Mouse (Mus musculus): Measurements from ENCODE around the gene Pcolce2.
"Not testable (repeated sequence)": the region's sequence is repeated elsewhere in the genome, so short reads cannot be mapped to it uniquely, and the experiment has no call there.

The Pcolce2 gene

DNA sequence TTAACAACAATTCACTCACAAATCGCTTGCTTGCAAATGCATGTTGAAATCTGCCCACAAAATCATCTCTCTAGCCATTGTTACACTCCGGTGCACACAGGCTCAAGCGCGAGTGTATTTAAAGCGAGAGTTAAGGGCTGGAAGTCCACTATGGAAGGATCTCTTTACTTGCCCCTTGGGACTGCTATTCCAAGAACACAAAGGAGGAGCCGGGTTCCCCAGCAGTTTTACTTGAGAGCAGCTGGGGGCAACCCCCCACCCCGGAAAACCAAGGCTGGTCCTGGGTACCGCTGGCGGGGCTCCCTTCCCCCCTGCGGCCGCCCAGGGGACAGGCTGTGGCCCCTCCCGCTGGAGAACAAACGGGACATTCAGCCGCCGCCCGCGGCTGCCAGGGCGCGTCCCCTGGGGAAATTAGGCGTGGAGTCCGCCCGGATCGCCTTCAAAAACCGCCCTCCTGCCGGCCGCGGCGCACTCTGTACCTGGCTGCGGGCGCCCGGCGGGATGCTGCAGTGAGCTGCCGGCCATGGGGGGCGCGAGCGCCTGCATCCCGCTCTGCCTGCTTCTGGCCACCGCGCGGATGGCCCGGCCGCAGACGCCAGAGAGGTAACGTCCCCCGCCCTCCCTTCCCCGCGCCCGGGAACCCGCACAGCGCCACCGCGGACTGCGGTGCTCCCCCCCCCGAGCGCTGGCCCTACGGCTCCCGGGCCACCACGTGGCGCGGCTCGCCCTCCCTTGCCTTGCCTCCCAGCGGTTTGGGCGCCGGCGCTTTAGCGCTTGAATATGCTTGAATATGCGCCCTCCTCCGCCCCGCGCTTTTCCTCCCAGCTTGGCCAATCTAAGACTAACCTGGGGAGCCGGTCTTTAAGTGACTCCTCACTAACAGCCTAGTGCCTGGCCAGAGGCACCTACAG, at the start of gene Pcolce2:
Gene Pcolce2 (plus strand): TSS at position 331 of the 911 bp plus-strand sequence.
- peak; percentile 80 for DNase-seq (ENCODE audit: low read depth, low spot score)

DNA sequence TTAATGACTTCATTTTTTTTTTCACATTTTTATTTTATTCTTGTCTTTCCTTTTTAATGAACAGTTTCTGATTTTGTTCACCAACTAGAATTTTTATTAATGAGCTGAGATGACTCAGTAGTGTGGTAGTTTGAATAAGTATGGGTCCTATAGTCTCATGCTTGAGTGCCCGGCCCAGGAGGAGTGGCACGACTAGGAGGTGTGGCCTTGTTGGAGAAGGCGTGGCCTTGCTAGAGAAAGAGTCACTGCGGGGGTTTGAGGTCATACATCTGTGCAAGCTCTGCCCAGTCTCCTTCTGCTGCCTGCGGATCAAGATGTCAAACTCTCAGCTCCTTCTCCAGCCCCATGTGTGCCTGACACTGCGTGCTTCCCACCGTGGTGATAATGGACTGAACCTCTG, 49.3 kb upstream of the Pcolce2 start:
- DNase-seq (ENCODE audit: low read depth, low spot score), result peak; percentile 64

- DNase-seq (ENCODE audit: low read depth, low spot score), result no peak
Observed at GRCm38 (mm10) chr9:95594291-95594690, 43.1 kb upstream of the Pcolce2 start.

DNA sequence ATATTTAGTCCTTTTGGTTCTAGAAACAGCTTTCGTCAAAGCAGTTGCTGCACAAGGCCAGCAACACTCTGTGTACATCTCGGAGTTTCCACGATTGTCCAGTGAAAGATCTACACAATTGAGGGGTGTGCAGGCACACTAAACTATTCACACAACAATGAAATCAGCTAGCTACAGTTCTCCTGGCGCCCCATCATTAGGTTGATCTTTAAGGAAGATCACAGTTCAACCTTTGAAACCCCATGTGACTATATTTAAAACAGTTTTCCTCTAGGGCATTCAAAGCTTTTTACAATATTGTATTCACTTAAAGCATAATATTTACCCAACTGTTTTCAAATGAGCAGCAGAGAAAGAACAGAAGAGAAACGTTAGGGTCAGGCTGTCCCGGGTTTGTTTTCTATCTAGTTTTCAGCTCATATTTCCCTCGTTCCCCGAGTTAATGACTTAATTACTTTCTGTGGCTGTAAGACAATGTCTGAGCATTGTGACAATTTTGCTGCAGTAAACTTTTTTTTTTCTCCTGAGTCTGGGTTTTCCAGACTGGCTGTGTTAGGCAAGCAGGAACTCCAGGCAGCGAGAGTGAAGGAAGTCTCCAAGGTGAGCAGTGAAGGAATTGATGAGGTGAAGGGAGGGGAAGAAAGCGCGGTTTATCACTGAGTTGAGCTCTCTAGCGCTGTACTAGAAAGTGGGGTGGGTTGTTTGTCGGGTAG, 39.8 kb upstream of the Pcolce2 start:
- no peak for DNase-seq (ENCODE audit: low read depth, low spot score)

- DNase-seq (ENCODE audit: low read depth, low spot score), result peak; percentile 25
Observed at GRCm38 (mm10) chr9:95598179-95598721, 39.2 kb upstream of the Pcolce2 start.

DNA sequence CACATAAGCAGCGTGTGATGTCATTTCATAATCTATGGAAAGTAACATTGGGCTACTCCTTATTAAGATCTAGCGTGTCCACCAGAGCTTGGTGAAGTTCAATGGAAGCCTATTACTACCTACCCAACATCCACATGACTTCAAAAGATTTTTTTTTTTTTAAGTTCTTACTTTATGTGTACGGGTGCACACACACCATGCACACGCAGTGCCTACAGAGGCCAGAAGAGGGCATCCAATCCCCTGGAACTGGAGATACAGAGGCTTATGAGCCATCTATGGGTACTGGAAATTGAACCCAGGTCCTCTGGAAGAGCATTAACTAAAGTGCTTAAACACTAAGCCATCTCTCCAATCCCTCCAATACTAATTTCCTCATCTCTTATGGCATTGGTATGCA, 38.0 kb upstream of the Pcolce2 start:
- DNase-seq (ENCODE audit: low read depth, low spot score), result peak; percentile 58

- DNase-seq (ENCODE audit: low read depth, low spot score), result no peak
Observed at GRCm38 (mm10) chr9:95602849-95603248, 34.6 kb upstream of the Pcolce2 start.

DNA sequence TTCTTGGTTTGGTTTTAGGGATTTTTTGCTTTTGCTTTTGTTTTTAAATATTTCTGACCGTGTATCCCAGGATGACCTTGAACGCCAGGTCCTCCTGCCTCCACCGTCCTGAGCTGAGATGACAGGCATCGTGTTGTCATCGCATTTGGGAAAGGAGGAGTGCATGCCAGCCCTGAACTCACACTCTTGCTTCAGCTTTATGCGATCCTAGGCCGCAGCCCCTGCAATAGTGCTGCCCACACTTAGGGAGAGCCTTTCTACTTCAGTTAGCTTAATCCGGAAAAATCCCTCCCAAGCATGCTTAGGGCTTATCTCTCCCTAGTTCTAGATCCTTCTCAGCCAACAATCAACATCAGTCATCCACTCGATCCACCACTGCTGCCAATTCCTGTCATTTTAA, 34.1 kb upstream of the Pcolce2 start:
- no peak for DNase-seq (ENCODE audit: low read depth, low spot score)

DNA sequence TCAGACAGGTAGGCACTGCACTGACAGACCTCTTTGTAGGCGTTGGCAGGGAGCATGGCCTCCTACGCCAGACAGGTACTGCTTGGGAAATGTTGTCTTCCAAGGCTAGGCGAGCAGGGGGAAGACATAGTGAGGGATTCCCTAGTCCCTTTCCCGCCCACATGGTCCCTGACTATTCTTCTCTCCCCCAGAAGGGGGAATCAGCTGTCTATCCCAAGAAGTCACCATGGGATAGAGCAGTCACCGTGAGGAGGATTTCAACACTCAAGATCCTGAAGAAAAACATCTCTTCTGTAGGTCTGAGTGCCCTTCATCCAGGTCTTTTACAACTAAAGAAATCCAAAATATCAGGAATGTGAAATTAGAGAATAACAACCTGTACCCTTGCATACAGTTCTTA, 30.2 kb upstream of the Pcolce2 start:
- peak; percentile 46 for DNase-seq (ENCODE audit: low read depth, low spot score)

- DNase-seq (ENCODE audit: low read depth, low spot score), result peak; percentile 80
Observed at GRCm38 (mm10) chr9:95612246-95612768, 25.1 kb upstream of the Pcolce2 start.

GRCm38 (mm10) chr9:95613426-95614127, 23.8 kb upstream of the Pcolce2 start:
- DNase-seq (ENCODE audit: low read depth, low spot score), result peak; percentile 66

GRCm38 (mm10) chr9:95614861-95615615, 22.4 kb upstream of the Pcolce2 start:
- no peak for DNase-seq (ENCODE audit: low read depth, low spot score)

- DNase-seq (ENCODE audit: low read depth, low spot score), result no peak
Observed at GRCm38 (mm10) chr9:95615961-95616360, 21.4 kb upstream of the Pcolce2 start.

- no peak for DNase-seq (ENCODE audit: low read depth, low spot score)
Observed at GRCm38 (mm10) chr9:95618572-95618971, 18.8 kb upstream of the Pcolce2 start.

GRCm38 (mm10) chr9:95624072-95624471, 13.3 kb upstream of the Pcolce2 start:
- DNase-seq (ENCODE audit: low read depth, low spot score), result no peak

GRCm38 (mm10) chr9:95628439-95628948, 8.9 kb upstream of the Pcolce2 start:
- no peak for DNase-seq (ENCODE audit: low read depth, low spot score)

- DNase-seq (ENCODE audit: low read depth, low spot score), result not testable (repeated sequence)
Observed at GRCm38 (mm10) chr9:95629561-95629960, 7.8 kb upstream of the Pcolce2 start.

- DNase-seq (ENCODE audit: low read depth, low spot score), result no peak
Observed at GRCm38 (mm10) chr9:95636395-95636794, 1.0 kb upstream of the Pcolce2 start.

DNA sequence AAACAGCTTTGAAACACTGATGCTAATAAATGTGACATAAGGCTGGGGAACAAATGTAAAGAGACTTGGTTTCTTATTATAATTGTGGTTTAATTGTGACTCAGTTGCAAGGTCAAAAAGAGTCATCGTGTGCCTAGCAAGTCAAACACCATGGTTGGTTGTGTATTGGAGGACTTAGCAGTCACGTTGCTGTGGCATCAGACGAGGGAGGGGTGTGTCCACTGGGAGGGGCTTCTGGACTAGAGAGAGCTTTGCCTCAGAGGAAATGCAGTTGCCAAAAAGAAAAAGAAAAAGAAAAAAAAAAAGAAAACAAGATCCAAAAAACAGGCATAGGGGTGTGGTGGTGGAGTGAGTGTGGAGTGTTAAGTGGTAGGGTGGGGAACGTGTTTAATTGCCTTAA, 2.5 kb downstream of the Pcolce2 start:
- peak; percentile 71 for DNase-seq (ENCODE audit: low read depth, low spot score)

GRCm38 (mm10) chr9:95645926-95646325, 8.5 kb downstream of the Pcolce2 start:
- no peak for DNase-seq (ENCODE audit: low read depth, low spot score)

- no peak for DNase-seq (ENCODE audit: low read depth, low spot score)
Observed at GRCm38 (mm10) chr9:95653363-95653762, 16.0 kb downstream of the Pcolce2 start.

Measured in ES-CJ7 (cell line).